Mouse (Mus musculus): ENCODE measurements at regions not wholly inside any gene's neighbourhood (a gene's known extent, or its start where the extent isn't known, plus 50 kb on each side); places are given as distances from the start of the nearest gene placed in this dataset.

- no peak for DNase-seq
Observed at GRCm38 (mm10) chr9:103813791-103814190, 52.2 kb upstream of the Tmem108 start.

GRCm38 (mm10) chr9:103818998-103819397 lies 57.4 kb upstream of the Tmem108 start:
- no peak for DNase-seq

DNA sequence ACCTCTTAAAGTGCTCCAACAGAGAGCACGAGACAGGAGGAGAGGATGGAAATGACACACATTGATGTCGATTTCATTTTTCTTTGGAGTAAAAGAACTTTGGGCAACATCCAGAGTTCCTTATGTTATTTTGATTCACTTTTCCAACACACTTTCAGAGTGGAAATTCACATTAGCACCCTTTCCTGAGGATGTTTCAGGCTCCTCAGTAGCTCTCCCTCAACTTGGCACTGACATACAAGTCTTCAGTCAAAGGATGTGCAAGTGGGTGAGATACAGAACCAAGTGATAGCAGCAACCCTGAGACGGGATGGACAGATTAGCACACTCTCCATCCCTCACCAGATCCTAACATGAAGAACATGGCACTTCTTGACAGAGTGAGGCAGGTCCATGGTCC lies 60.0 kb upstream of the Tmem108 start:
- DNase-seq = no peak

DNA sequence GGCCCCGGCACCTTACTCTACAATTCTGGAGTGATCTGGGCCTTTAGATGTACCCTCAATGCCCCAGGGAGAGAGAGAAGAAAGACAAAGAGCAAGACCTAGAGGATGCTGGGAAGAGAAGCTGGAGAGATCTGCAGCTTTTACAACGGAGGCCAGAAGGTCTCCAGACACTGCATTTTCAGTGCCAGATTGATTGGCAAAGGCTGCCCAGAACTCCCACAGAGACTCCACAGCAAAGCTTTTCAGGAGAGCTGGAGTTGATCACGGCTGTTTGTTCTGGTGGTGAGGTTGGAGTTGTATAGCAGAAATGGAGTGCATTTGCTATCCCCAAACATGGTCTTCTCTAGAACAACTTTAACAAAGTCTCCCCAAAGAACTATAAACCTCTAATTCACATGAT lies 61.9 kb upstream of the Tmem108 start:
- no peak for DNase-seq

GRCm38 (mm10) chr9:103841199-103841598 lies 79.6 kb upstream of the Tmem108 start:
- no peak for DNase-seq

GRCm38 (mm10) chr9:103843836-103844235 lies 82.2 kb upstream of the Tmem108 start:
- no peak for DNase-seq

DNA sequence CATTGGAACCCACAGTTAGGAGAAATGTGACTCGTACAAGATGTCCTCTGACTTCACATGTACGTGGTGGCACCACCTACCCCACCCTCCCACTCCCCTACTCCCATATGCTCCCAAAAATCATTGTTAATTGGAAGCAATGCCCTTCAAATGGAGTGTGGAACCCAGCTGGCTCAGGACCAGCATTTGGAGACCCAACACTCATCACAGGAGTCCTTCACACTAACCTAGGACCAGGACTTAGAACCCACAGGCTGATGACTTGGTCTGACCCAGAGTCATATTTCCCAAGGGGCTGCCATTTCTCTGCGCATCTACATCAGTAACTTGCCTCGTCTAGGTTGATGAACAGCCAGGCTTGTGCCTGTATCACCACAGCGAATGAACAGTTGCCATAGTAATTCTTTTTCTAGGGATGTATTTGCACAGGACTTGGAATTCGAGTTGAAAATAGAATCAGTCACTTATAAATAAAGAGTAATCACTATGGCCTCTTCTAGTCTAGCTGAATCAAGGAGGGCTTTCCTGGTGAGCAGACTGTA lies 84.3 kb upstream of the Tmem108 start:
- DNase-seq = peak; percentile 44 to 54

DNA sequence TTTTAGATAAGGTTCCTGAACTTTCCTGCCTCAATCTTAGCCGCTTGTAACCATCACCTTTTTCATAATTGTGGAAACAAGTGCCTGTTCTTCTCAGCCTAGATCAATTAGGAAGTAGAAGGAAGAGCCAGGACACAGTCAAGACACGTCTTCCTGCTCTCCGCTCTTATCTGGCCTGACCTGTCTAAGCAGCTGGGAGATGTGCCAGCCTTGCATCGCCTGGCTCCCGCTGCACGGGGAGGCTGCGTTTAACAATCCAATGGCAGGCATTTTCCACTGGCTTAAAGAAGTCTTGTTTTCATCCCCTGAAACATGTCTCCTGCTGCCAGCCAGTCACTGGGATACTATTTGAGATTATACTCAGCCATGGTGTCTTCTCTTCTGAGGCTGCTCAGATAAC lies 86.3 kb upstream of the Tmem108 start:
- no peak for DNase-seq

GRCm38 (mm10) chr9:103849079-103849478 lies 87.4 kb upstream of the Tmem108 start:
- DNase-seq = no peak

GRCm38 (mm10) chr9:103852691-103853090 lies 91.1 kb upstream of the Tmem108 start:
- DNase-seq = no peak

DNA sequence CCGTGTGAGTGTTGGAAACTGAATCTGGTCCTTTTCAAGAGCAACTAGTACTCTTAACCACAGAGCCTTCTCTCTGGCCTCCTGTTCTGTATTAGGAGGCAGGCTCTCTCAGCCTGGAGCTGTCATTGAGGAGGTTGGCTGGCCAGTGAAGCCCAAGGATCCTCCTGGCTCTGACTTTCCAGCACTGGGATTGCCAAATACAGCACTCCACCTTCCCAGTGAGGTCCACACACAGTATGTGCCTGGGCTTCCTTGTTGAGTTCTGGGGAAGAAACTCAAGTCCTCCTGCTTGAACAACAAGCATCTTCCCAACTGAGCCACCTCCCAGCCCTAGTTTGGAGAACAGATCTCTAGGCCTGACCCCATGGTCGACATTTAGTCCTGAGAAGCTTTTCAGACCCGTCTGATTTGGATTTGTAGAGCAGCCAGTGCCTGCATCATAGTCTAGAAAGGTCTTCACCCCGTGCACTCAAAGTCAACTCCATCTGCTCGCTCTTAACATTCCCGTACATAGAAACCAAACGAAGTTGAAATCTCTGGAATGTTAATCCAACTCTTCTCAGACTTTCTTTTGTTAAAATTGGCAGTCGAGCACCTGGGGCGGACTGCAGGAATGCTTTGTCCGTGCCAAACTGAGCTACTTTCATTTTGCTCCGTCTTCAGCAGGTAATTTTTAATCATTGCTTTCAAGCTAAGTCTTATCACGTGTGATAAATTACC lies 99.2 kb upstream of the Tmem108 start:
- no peak for DNase-seq

GRCm38 (mm10) chr9:103862493-103862892 lies 100.9 kb upstream of the Tmem108 start:
- no peak for DNase-seq

GRCm38 (mm10) chr9:103867433-103868209 lies 106.0 kb upstream of the Tmem108 start:
- DNase-seq = peak in 1 of 2 experiments; percentile 19

DNA sequence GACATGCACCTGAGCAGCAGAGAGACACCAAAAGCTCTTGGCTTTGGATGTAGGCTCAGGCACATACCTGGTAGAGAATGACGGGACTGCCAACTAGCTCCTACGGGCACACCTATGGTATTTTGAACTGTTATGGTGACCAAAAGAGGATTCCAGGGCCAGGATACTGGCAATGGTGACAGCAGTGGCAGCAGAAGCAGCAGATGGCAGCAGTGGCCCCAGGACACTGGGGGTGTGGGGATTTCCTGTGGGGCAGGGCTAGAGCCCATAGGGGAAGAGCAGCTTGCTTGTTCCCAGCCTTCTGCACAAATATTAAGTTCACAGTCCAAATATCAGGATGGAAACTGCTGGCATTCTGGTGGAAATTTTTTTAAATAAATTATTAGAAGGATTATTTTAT lies 107.6 kb upstream of the Tmem108 start:
- DNase-seq = no peak

- DNase-seq = no peak
Observed at GRCm38 (mm10) chr9:103872119-103872518, 110.5 kb upstream of the Tmem108 start.

- no peak for DNase-seq
Observed at GRCm38 (mm10) chr9:103873876-103874275, 112.2 kb upstream of the Tmem108 start.

DNA sequence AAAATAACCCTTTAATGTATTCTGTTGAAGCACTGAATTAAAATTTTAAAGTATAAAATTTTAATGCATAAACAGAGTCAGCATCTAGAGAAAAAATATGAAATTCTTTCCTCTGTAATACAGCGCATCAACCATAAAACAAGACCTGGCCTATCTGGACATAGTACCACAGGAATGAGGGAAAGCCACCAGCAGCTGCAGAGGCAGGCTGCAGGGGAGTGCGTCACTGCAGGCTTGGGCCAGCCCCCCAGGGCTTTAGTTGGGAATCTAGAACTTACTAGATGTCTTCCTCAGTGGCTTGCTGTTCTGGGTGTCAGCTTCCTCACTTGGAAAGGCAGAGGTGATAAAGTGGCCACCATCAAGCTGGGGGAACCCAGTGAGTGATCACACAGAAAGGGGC lies 116.2 kb upstream of the Tmem108 start:
- DNase-seq = no peak

DNA sequence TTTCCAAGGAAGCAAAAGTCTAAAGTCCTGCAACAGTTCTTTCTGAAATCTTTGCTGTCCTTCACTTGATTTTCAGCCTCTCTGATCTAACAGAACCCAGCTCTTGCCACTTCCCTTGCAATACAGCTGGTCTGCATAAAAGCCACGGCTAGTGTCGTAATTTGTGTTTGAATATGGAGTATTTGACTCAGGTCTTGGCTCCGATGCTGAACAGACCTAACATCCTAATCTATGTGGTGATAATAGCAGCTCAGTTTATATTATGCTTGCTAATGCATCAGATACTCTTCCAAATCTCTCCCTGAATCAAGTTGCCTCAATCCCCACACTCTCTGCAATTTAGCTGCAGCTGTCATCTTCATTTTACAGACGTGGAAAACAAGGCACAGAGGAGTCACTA lies 109.5 kb upstream of the Nphp3 start:
- DNase-seq = no peak

GRCm38 (mm10) chr9:103894376-103894775 lies 108.0 kb upstream of the Nphp3 start:
- DNase-seq = no peak

DNA sequence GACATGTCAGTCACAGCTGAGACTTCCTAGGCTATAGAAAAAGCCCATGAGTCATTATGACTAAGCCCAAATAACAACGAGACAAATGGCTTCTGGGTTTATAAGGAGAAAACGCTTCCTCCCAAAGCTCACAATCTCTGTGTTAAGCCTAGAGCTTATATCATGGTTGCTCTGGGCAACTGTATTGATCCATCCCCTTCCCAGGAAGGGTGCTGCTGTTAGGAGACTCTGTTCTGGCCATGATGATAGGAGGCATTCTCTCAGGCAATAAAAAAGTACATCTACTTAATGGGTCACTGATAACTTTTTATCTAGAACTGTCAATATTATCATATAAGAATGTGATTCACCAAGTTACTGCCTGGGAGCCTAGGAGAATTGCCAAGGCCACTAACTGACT lies 103.0 kb upstream of the Nphp3 start:
- no peak for DNase-seq

DNA sequence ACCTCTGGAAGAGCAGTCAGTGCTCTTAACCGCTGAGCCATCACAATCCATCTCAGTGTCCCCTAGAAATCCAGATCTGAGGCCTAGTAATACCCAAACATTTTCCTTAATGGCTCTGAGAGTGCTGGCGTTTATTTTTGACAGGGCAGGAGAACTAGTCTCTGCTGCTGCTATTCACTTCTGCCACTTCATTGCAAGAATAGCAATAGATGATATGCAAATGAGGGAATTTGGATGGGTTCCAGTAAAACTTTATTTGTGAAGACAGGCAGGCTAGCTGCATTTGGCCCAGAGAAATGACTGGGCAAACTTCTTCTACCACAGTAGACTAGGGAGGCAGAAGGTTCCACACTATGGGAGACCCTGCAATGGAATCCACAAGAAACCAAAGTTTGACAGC lies 91.0 kb upstream of the Nphp3 start:
- DNase-seq = no peak

DNA sequence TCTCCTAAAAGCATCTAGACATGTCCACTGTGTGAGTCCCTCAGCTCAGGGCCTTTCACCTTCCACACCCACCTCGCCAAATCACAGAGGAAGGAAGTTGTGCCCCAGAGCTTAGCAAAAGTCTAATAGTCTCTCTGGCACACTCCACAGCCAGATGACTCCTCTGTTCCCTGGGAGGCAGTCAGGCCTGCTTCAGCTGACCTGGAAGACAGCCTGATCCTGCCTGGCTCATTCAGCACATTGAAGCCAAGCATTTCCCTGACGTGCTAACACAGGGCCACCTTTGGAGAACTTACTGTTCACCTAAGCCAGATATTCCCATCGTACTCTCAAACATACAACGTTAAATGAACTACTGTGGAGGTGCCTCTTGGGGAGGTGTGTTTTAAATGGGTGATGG lies 87.2 kb upstream of the Nphp3 start:
- DNase-seq = no peak

- DNase-seq = no peak
Observed at GRCm38 (mm10) chr9:103917771-103918170, 84.6 kb upstream of the Nphp3 start.

DNA sequence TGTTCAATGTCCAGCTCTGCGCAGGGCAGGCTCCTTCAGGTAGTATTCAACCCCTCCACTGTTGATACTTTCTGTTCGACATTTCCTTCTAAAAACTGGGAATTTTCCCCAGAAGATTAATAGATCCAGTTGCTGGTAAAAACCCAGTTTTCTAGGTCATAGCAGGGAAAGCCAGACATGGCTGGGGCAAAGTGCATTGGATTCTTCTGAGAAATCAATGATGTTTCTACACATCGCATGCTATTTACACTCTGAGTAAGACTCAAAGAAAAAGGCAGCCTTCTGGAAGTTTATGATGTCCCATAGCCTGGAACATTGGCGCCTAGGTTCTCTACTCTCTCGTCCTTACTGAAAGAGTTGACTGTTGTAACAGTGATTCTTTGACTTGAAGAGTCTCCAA lies 80.0 kb upstream of the Nphp3 start:
- DNase-seq = no peak
